Mouse (Mus musculus) forebrain, embryonic 13.5 days (tissue): Measurements from ENCODE around the gene Tmem208. TPM values are rescaled to one million over a fixed set of nuclear protein-coding genes. Genes with fewer than 3 reads are reported as not detected.

ENCODE experiments used
- ATAC-seq: fragments of 200-750 bp; cut with Nextera tagmentation; 2 replicates; pipeline ENCODE4 v1.8.0; 2017
- H3K27ac ChIP-seq: fragments of 300-500 bp; sonication (generic); 2 replicates; pipeline ENCODE4 v1.5.1; 2015; ENCODE audit warnings: inconsistent platforms, mild to moderate bottlenecking, moderate library complexity
- H3K27me3 ChIP-seq: fragments of 300-500 bp; sonication (generic); 2 replicates; pipeline ENCODE4 v1.6.1; 2015; ENCODE audit warnings: mild to moderate bottlenecking, inconsistent platforms
- H3K36me3 ChIP-seq: fragments of 300-500 bp; sonication (generic); 2 replicates; pipeline ENCODE4 v1.6.1; 2015; ENCODE audit warnings: mild to moderate bottlenecking, inconsistent platforms; ENCODE audit not compliant: poor library complexity, severe bottlenecking
- H3K4me1 ChIP-seq: fragments of 300-500 bp; sonication (generic); 2 replicates; pipeline ENCODE4 v1.6.1; 2015; ENCODE audit warnings: inconsistent platforms
- H3K4me2 ChIP-seq: fragments of 300-500 bp; sonication (generic); 2 replicates; pipeline ENCODE4 v1.6.1; 2015; ENCODE audit warnings: inconsistent platforms, mild to moderate bottlenecking, moderate library complexity
- H3K4me3 ChIP-seq: fragments of 300-500 bp; sonication (generic); 2 replicates; pipeline ENCODE4 v1.5.1; 2015; ENCODE audit warnings: mild to moderate bottlenecking, inconsistent platforms
- H3K9ac ChIP-seq: fragments of 300-500 bp; sonication (generic); 2 replicates; pipeline ENCODE4 v1.6.1; 2015; ENCODE audit warnings: mild to moderate bottlenecking, inconsistent platforms
- H3K9me3 ChIP-seq: fragments of 300-500 bp; sonication (generic); replicated peaks from 2 replicates; pipeline ENCODE4 v1.6.1; 2016; ENCODE audit warnings: inconsistent platforms
- WGBS: fragments of 180-500 bp; shearing (Covaris S2); methylation state at CpG from one replicate; pipeline ENCODE4 v1.1.7; 2015; 5-methylcytosine and 5-hydroxymethylcytosine counted together
- polyA plus RNA-seq: library from polyadenylated mRNA; unstranded; fragments of >200 nt; fragmentation: Nextera tagmentation; extraction: Ambion mirVana; gene quantifications from 2 replicates; pipeline ENCODE4 v1.2.1, GENCODE M21; 2015

The Tmem208 gene
- polyA plus RNA-seq, 1 experiment from 2014 or later = 107 TPM

DNA sequence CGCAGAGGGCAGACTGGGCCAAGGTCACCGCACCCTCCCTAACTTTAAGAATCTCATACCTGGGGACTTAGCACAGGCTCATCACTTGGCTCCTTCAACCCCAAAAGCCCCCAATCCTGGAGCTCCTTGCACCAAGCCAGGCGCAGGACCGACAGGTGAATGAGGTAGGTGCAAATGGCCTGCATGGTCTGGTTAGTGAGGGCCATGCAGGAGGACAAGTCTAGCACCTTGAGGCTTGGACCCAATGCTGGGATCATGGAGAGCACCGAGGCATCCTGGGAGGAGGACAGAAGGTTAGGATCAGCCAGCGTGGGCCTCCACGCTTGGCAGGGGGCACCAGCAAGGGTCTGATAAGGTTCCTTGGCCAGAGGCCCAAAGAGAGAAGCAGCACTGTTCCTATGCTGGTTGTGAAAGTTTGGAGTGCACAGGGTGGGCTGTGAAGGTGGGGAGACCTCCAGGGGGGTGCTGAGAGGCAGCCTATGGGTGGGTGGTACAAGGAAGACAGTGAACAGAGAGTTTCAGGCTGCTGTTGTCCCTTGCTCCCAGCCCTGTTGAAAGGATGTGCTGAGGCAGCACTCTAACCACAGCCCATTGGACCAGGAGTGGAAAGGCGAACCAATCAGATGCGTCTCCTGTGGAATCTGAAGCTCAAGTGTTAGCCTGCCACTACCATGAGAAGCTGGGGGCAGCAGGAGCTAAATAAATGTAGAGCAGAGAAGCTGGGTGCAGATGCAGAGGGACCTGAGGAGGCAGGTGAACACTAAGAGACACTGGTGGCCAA, 12.3 kb upstream of the Tmem208 start:
- no peak overlapping the region for H3K9ac ChIP-seq
- no peaks in the 10 kb centered on the region for H3K4me1 ChIP-seq
- ATAC-seq = 0 out of 2 replicates have a peak, but pooled peaks have one; percentile 14
- H3K27me3 ChIP-seq = no peaks in the 10 kb centered on the region
- H3K9me3 ChIP-seq = no peaks in the 10 kb centered on the region
- peaks cover 87% of the 10 kb centered on the region for H3K36me3 ChIP-seq
- H3K27ac ChIP-seq = no peak overlapping the region
- no peak overlapping the region for H3K4me2 ChIP-seq
- no peak overlapping the region for H3K4me3 ChIP-seq
- WGBS = 85% methylated on average over 9 of the region's 9 CpGs

DNA sequence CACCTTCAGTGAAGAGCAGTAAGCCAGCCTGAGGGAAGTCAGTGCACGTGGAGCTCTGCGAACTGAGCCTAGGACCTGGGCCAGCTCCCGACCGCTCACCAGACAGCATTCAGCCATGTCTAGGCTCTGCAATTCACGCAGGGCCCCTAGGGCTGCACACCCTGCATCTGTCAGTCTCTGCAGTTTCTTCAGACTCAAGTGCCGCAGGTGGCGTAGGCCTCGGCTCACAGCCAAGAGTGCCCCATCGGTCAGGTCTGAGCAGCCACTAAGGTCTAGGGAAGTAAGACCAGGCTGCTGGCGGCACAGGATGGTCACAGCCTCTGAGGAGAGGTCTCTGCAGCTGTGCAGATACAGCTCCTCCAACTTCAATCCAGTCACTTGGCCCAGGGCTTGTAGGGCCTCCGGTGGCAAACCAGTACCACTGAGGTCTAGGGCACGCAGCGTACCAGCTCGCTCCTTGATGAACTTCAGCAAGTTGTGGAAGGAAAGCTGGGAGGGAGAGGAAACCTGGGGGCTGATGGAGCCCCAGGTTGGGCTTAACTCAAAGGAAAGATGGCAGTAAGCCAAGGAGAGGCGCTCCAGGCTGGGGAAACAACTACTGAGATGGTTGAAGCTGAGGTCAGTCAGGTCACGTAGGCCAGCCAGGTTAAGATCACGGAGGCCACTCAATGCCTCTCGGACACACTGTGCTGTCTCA, 10.9 kb upstream of the Tmem208 start:
- H3K27me3 ChIP-seq = no peaks in the 10 kb centered on the region
- 90% methylated on average over 18 of the region's 18 CpGs for WGBS
- peaks cover 83% of the 10 kb centered on the region for H3K36me3 ChIP-seq
- H3K4me1 ChIP-seq = no peaks in the 10 kb centered on the region
- H3K9me3 ChIP-seq = no peaks in the 10 kb centered on the region
- H3K4me2 ChIP-seq = no peak overlapping the region
- no peak overlapping the region for H3K4me3 ChIP-seq
- H3K27ac ChIP-seq = no peak overlapping the region
- no peak for ATAC-seq
- no peak overlapping the region for H3K9ac ChIP-seq

DNA sequence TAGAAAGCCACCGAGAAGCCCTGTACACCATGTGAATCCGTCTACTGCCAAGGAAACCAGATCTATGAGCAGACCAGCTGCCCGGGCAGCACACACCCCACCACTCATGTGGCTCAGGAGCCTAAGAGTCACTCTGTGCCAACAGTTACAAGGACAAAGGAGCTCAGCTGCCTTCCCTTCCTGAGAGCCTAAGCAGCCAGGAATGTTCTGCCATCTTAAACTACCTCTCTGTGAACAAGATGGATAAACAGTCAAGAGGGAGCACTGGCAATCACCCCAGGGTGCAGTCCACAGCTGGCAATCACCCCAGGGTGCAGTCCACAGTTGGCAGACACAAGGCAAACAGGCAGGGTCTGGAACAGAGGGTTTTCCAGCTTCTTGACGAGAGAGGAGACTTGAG, 8.2 kb upstream of the Tmem208 start:
- no peak overlapping the region for H3K9ac ChIP-seq
- H3K27me3 ChIP-seq = no peaks in the 10 kb centered on the region
- H3K4me2 ChIP-seq = no peak overlapping the region
- no peak overlapping the region for H3K27ac ChIP-seq
- H3K9me3 ChIP-seq = no peaks in the 10 kb centered on the region
- H3K4me3 ChIP-seq = no peak overlapping the region
- no peaks in the 10 kb centered on the region for H3K4me1 ChIP-seq
- WGBS = 85% methylated on average over 4 of the region's 4 CpGs
- ATAC-seq = no peak
- peaks cover 69% of the 10 kb centered on the region for H3K36me3 ChIP-seq

DNA sequence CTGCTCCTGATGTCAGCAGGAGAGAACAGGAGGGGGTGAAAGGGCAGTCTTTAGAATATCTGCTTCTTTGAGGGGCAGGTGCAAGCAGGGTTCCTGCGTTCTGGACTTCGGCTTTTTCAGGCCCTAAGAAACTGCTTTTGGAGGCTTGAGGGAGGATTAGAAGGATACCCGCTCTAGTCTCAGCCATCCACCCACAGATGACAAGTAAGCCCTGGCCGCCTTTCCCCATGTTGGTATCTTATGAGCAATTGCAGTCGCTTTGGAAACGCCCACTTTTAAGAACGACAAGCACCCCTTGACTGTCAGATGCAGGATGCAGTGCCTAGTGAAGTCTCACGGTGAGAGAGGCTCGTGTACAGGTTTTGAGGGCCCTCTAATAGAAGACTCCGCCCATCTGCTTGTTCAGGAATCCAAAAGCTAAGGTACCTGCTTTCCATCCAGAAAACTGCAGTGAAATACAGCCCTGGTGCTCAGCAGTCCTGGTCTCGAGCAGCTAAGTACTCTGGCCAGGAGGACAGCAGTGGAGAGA, 7.4 kb upstream of the Tmem208 start:
- ATAC-seq = no peak
- WGBS = 86% methylated on average over 11 of the region's 11 CpGs
- H3K27me3 ChIP-seq = no peaks in the 10 kb centered on the region
- H3K27ac ChIP-seq = no peak overlapping the region
- no peak overlapping the region for H3K4me2 ChIP-seq
- H3K9ac ChIP-seq = no peak overlapping the region
- H3K9me3 ChIP-seq = no peaks in the 10 kb centered on the region
- no peaks in the 10 kb centered on the region for H3K4me1 ChIP-seq
- peaks cover 63% of the 10 kb centered on the region for H3K36me3 ChIP-seq
- no peak overlapping the region for H3K4me3 ChIP-seq

DNA sequence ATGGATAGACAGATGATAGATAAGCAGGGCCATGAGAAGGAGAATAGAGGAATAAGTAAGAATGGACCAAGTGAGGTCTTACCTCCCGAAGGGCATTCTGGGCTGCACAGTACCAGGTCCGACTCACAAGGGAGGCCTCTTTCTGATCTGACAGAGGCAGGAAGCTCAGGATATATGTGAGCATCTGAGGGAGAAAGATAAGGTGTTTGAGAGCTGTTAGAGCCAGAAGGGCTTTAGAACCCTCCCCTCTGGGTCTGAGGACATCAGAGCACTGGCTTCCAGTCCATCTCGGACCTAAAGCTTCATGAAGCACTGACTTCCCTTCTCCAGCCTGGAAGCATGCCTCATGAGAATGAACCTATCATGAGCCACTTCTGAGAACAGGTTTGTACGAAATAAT, 3.0 kb upstream of the Tmem208 start:
- H3K9ac ChIP-seq = no peak overlapping the region
- H3K27me3 ChIP-seq = no peaks in the 10 kb centered on the region
- no peak for ATAC-seq
- WGBS = 87% methylated on average over 4 of the region's 4 CpGs
- H3K4me3 ChIP-seq = no peak overlapping the region
- H3K9me3 ChIP-seq = no peaks in the 10 kb centered on the region
- peaks cover 20% of the 10 kb centered on the region for H3K4me1 ChIP-seq
- peaks cover 29% of the 10 kb centered on the region for H3K36me3 ChIP-seq
- no peak overlapping the region for H3K4me2 ChIP-seq
- H3K27ac ChIP-seq = no peak overlapping the region

DNA sequence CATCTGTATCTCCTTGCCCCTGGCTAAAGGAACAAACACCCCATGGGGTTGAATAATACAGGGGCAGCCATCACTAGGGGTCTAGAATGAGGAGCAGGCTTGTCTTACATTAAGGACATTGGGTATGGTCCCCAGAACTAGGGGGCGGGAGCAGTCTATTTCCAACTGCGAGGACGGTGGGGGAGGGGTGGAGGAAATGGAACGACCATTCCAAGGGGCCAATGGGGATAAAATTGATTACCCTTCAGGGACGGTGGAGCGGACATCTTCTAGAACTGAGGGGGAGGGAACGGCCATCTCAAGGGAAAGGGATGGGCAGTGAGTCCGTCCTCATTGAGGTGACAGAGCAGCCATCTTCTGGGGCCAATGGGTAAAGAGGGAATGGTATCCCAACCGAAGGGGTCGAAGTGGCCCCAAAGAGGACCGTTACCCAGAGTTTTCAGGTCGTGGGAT, 487 bp upstream of the Tmem208 start:
- Histone ChIP-seq H3K9me3 (no peaks in the 10 kb centered on the region), H3K27me3 (no peaks in the 10 kb centered on the region), H3K4me2 (peak overlapping the region; percentile 96), H3K4me1 (peaks cover 20% of the 10 kb centered on the region), H3K27ac (peak overlapping the region; percentile 31; the same call in 1 of the 2 replicates), H3K4me3 (peak overlapping the region; percentile 81), H3K36me3 (peaks cover 38% of the 10 kb centered on the region), H3K9ac (peak overlapping the region; percentile 86)
- 0% methylated on average over 12 of the region's 12 CpGs for WGBS
- peak; percentile 66 for ATAC-seq

DNA sequence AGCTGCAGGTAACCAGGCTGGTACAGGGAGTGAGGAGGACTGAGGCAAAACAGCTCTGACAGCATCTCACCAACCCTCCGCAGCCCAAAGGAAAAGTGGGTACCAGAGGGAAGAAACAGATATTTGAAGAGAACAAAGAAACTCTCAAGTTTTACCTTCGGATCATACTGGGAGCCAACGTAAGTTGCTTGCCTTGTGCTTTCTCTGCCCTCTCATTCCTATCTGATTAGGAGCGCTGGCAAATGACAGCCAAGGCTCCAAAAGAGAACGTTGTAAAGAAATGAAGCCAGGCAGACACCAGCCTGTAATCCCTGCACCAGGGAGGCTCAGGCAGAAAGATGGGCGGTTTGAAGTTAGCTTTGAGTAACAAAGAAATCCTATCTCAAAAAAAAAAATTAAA, 814 bp downstream of the Tmem208 start:
- peak overlapping the region; percentile 81 for H3K4me3 ChIP-seq
- H3K4me2 ChIP-seq = peak overlapping the region; percentile 96
- no peaks in the 10 kb centered on the region for H3K27me3 ChIP-seq
- peaks cover 51% of the 10 kb centered on the region for H3K36me3 ChIP-seq
- peak overlapping the region; percentile 86 for H3K9ac ChIP-seq
- 45% methylated on average over 6 of the region's 6 CpGs for WGBS
- H3K4me1 ChIP-seq = peaks cover 20% of the 10 kb centered on the region
- no peak for ATAC-seq
- no peaks in the 10 kb centered on the region for H3K9me3 ChIP-seq
- H3K27ac ChIP-seq = peak overlapping the region; percentile 57; the same call in 1 of the 2 replicates

DNA sequence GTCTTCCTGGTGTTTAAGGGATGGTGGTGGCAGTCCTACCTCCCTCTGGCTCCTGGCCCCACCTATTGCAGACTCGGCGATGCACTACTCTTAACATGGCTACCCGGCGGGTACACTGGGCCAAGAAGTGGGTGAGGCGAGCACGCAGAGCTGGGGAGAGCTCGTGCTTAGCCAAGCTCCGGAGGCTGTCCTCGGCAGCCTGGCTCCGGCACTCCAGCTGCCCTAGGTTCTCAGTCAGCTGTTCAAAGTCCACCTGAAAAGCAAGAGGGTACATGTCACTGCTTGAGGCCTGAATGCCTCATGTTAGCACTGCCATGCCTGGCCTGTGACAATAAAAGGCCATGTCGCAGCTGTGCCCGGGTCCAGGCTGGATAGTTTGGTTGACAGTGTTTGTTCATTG, 4.2 kb downstream of the Tmem208 start:
- ATAC-seq = no peak
- Histone ChIP-seq H3K4me3 (no peak overlapping the region), H3K27ac (no peak overlapping the region), H3K4me1 (peaks cover 13% of the 10 kb centered on the region), H3K36me3 (peaks cover 71% of the 10 kb centered on the region), H3K9me3 (no peaks in the 10 kb centered on the region), H3K9ac (no peak overlapping the region), H3K4me2 (no peak overlapping the region), H3K27me3 (no peaks in the 10 kb centered on the region)
- 97% methylated on average over 12 of the region's 12 CpGs for WGBS

DNA sequence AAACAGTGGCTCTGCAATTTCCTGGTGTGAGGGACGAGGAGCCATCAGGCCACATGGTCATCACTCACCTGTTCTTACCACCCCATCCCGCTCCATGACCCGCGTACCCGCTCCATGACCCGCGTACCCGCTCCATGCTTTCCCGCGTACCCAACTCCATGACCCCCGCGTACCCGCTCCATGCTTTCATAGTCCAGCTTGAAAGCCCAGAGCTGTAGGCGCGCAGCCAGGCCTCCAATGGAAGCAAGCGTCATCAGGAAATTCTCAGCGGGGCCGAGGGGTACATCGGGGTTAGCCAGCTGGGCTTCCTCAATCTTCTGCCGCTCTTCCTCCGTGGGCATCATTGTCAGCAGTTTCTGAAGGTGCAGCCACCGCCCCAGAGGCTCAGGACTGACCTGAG, 5.3 kb downstream of the Tmem208 start:
- Histone ChIP-seq H3K27ac (no peak overlapping the region), H3K9ac (no peak overlapping the region), H3K4me2 (no peak overlapping the region), H3K4me3 (no peak overlapping the region), H3K27me3 (no peaks in the 10 kb centered on the region), H3K4me1 (peaks cover 10% of the 10 kb centered on the region), H3K9me3 (no peaks in the 10 kb centered on the region), H3K36me3 (peaks cover 79% of the 10 kb centered on the region)
- no peak for ATAC-seq
- 96% methylated on average over 22 of the region's 22 CpGs for WGBS

DNA sequence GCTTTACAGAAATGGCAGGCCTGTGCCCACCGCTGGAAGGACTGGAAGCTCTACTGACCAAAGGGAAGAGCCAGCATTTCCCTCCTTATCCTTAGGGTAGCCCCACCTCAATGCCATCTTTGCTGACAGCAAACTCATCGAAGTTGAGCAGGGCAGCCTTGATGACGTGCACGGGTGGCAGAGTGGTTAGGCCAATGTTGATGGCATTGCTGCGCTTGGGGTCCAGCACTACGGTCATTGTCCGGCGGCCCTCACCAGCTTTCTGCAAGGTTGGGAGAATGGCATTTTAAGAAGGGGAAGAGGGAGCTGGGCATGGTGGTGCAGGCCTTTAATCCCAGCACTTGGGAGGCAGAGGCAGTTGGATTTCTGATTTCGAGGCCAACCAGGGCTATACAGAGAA, 5.8 kb downstream of the Tmem208 start:
- H3K27me3 ChIP-seq = no peaks in the 10 kb centered on the region
- H3K4me1 ChIP-seq = peaks cover 7% of the 10 kb centered on the region
- ATAC-seq = no peak
- no peak overlapping the region for H3K9ac ChIP-seq
- H3K27ac ChIP-seq = no peak overlapping the region
- WGBS = 94% methylated on average over 9 of the region's 9 CpGs
- H3K36me3 ChIP-seq = peaks cover 84% of the 10 kb centered on the region
- H3K4me2 ChIP-seq = no peak overlapping the region
- H3K4me3 ChIP-seq = no peak overlapping the region
- H3K9me3 ChIP-seq = no peaks in the 10 kb centered on the region

DNA sequence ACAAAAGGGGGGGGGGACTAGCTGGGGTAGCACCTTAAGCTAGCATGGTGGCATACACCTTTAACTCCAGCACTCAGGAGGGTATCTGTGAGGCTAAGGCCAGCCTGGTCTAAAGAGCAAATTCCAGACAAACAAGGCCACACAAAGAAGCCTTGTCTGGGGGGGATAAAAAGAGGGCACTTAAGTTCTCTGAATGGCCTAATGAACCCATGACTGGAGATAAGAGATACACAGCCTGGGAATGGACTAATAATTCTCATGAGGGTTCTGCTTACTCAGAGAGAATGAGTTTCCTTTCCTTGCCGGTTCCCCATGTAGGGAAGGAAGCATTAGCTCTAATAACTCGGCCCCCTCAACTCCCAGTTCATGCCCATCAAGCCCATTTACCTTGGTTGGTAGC, 6.4 kb downstream of the Tmem208 start:
- H3K4me2 ChIP-seq = no peak overlapping the region
- H3K4me1 ChIP-seq = peaks cover under 1% of the 10 kb centered on the region
- H3K4me3 ChIP-seq = no peak overlapping the region
- H3K27me3 ChIP-seq = no peaks in the 10 kb centered on the region
- no peak overlapping the region for H3K27ac ChIP-seq
- H3K9me3 ChIP-seq = no peaks in the 10 kb centered on the region
- peaks cover 84% of the 10 kb centered on the region for H3K36me3 ChIP-seq
- ATAC-seq = no peak
- no peak overlapping the region for H3K9ac ChIP-seq
- WGBS = 76% methylated on average over 2 of the region's 2 CpGs

DNA sequence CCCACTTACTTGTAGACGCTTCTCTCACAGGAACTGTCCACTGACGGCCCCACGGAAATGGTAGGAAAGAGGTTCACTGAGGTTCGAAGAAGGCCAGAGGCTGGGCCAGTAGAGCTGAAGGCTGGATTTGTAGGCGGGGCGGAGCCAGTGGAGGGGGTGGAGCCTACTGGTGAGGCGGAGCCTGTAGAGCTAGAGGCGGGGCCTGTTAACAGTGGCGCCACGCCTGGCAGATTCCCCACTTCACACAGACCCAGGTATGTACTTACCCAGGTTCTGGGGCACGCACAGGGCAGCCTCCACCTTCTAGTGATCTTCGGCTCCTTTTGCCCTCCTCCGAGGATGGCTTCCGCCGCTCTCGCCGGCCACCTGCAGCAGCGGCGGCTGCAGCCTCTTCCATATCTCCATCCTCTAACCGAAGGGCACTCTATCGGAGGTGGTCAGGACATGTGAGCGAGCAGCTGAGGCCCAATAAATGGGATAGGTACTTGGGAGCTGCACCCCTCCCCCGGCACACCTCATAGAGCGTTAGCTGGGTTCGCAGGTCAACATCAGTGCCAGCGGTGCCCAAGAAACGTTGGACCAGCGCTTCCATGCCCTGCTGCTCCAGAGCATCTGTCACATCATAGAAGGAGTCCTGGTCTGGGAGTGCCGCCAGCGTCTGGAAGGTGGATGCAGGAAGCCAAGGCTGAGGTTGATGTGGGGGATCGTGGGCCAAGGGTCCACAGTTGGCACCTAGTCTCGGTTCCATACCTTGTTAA, 10.4 kb downstream of the Tmem208 start:
- H3K36me3 ChIP-seq = peaks cover 46% of the 10 kb centered on the region
- no peak overlapping the region for H3K4me3 ChIP-seq
- H3K27me3 ChIP-seq = no peaks in the 10 kb centered on the region
- peak; percentile 23; the same call in 1 of the 2 replicates for ATAC-seq
- H3K9ac ChIP-seq = no peak overlapping the region
- H3K4me2 ChIP-seq = no peak overlapping the region
- H3K27ac ChIP-seq = no peak overlapping the region
- peaks cover 6% of the 10 kb centered on the region; the same call in 1 of the 2 replicates for H3K4me1 ChIP-seq
- 45% methylated on average over 32 of the region's 32 CpGs for WGBS
- H3K9me3 ChIP-seq = no peaks in the 10 kb centered on the region
